Mouse (Mus musculus): ENCODE results near the gene Cdc6.

Gene Cdc6

GRCm38 (mm10) chr11:98962421-98963095 is 55.0 kb downstream of the Cdc6 start:
- DNase-seq: no peak

GRCm38 (mm10) chr11:98963191-98964021 is 55.8 kb downstream of the Cdc6 start:
- DNase-seq: peak; percentile 71

GRCm38 (mm10) chr11:98964201-98964615 is 56.6 kb downstream of the Cdc6 start:
- DNase-seq: no peak

GRCm38 (mm10) chr11:98964616-98965415 is 57.2 kb downstream of the Cdc6 start:
- DNase-seq: no peak

- DNase-seq: no peak
These were observed 57.9 kb downstream of the Cdc6 start for GRCm38 (mm10) chr11:98965416-98966077.

GRCm38 (mm10) chr11:98966499-98967141 is 59.0 kb downstream of the Cdc6 start:
- DNase-seq: peak; percentile 64

- no peak for DNase-seq
These were observed 60.5 kb downstream of the Cdc6 start for GRCm38 (mm10) chr11:98968079-98968478.

- DNase-seq: no peak
These were observed 61.3 kb downstream of the Cdc6 start for GRCm38 (mm10) chr11:98968716-98969495.

GRCm38 (mm10) chr11:98969496-98969927 is 61.9 kb downstream of the Cdc6 start:
- DNase-seq: peak; percentile 74

- peak; percentile 40 for DNase-seq
These were observed 62.8 kb downstream of the Cdc6 start for GRCm38 (mm10) chr11:98970191-98970925.

GRCm38 (mm10) chr11:98971316-98972031 is 63.9 kb downstream of the Cdc6 start:
- DNase-seq: peak; percentile 64

- peak; percentile 83 for DNase-seq
These were observed 64.6 kb downstream of the Cdc6 start for GRCm38 (mm10) chr11:98972215-98972614.

- no peak for DNase-seq
These were observed 65.3 kb downstream of the Cdc6 start for GRCm38 (mm10) chr11:98972801-98973360.
